Mouse (Mus musculus): Measurements from ENCODE around the gene Medag. TPM values are rescaled to one million over a fixed set of nuclear protein-coding genes. Genes with fewer than 3 reads are reported as not detected.

The Medag gene
- total RNA-seq, 2 experiments from 2014 or later = 8.8 to 10.5 TPM

GRCm38 (mm10) chr5:149428810-149429255 lies 17.3 kb downstream of the Medag start:
- DNase-seq = peak; percentile 61

GRCm38 (mm10) chr5:149429541-149429940 lies 18.0 kb downstream of the Medag start:
- no peak for DNase-seq

GRCm38 (mm10) chr5:149430943-149431342 lies 19.4 kb downstream of the Medag start:
- DNase-seq = no peak

GRCm38 (mm10) chr5:149433618-149434017 lies 22.1 kb downstream of the Medag start:
- DNase-seq = no peak

- no peak for DNase-seq
Observed at GRCm38 (mm10) chr5:149434141-149434690, 22.7 kb downstream of the Medag start.

GRCm38 (mm10) chr5:149436541-149436940 lies 25.0 kb downstream of the Medag start:
- no peak for DNase-seq

- no peak for DNase-seq
Observed at GRCm38 (mm10) chr5:149437150-149437549, 25.6 kb downstream of the Medag start.

GRCm38 (mm10) chr5:149439531-149440179 lies 28.1 kb downstream of the Medag start, which contains the start of gene Tex26:
Gene Tex26, plus strand, starts transcription at chr5:149439660.
- DNase-seq = peak; percentile 51 to 54

GRCm38 (mm10) chr5:149440180-149440573 lies 28.6 kb downstream of the Medag start:
- peak; percentile 46 to 51 for DNase-seq

GRCm38 (mm10) chr5:149441646-149442276 lies 30.2 kb downstream of the Medag start:
- no peak for DNase-seq

- DNase-seq = no peak
Observed at GRCm38 (mm10) chr5:149442277-149442660, 30.7 kb downstream of the Medag start.

GRCm38 (mm10) chr5:149444451-149444850 lies 32.9 kb downstream of the Medag start:
- no peak for DNase-seq

- DNase-seq = no peak
Observed at GRCm38 (mm10) chr5:149446495-149446894, 34.9 kb downstream of the Medag start.

- no peak for DNase-seq
Observed at GRCm38 (mm10) chr5:149447733-149448132, 36.2 kb downstream of the Medag start.

GRCm38 (mm10) chr5:149449406-149449805 lies 37.9 kb downstream of the Medag start:
- no peak for DNase-seq

- DNase-seq = no peak
Observed at GRCm38 (mm10) chr5:149451209-149451681, 39.7 kb downstream of the Medag start.

- DNase-seq = peak; percentile 49 to 88
Observed at GRCm38 (mm10) chr5:149454281-149454680, 42.7 kb downstream of the Medag start.

- DNase-seq = no peak
Observed at GRCm38 (mm10) chr5:149456544-149456943, 45.0 kb downstream of the Medag start.

- no peak for DNase-seq
Observed at GRCm38 (mm10) chr5:149462071-149462470, 50.5 kb downstream of the Medag start.

GRCm38 (mm10) chr5:149465305-149465704 lies 53.8 kb downstream of the Medag start:
- no peak for DNase-seq

- no peak for DNase-seq
Observed at GRCm38 (mm10) chr5:149474142-149474541, 62.6 kb downstream of the Medag start.

- no peak for DNase-seq
Observed at GRCm38 (mm10) chr5:149474701-149475468, 63.3 kb downstream of the Medag start.
